Mouse (Mus musculus): Measurements from ENCODE around the gene Itpr2.

- TF ChIP-seq CTCF (IDR thresholded peaks at IDR 0.05; ENCODE audit: extremely low read depth, insufficient read depth, insufficient read length, insufficient replicate concordance) (no peak), POLR2A (IDR thresholded peaks at IDR 0.05; ENCODE audit: low read depth, low read length) (no peak)
These were observed 85.6 kb downstream of the Itpr2 start for GRCm38 (mm10) chr6:146416461-146416860.
